9 mouse cellular contexts compared by ENCODE assay signal in the genomic region with DNA sequence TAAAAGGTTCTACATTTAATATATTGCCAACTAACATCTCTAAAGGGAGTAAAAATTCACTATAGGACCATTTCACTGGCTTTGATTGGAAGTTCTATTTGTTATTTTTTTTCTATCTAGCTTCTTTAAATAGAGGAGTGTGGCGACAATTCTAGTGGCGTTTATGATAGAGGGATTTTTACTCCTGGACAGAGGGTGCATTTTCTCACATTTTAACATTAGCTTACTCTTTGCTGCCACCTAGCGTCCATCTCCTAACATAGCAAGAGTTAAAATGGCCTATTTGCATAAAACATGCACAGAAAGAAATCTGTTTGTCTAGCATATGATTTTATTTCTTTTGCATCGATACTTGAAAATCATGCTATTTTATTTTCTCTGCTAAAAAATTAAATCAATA.
A peak's percentile ranks its signal among the peaks of the same experiment; 100 is the strongest.
DNase-seq lines count a peak whose midpoint lies in the region; ATAC-seq and TF ChIP-seq lines count a peak whose summit lies in the region.
"Had no signal": no experiment of that assay in that cellular context is flagged by ENCODE, and none has a peak within 500 bp of the region (broad histone marks: within the 10 kb centered on the region; RNA-seq: fewer than 3 reads in every experiment).

No protein-coding gene starts in this region.

- H3K4me1 ChIP-seq in liver, postnatal 0 days (ENCODE audit: insufficient read depth), result no peaks in the 10 kb centered on the region
- H3K4me1 ChIP-seq in liver, embryonic 12.5 days, result no peaks in the 10 kb centered on the region
- no peaks in the 10 kb centered on the region for H3K4me1 ChIP-seq in hindbrain, embryonic 14.5 days (replicated peaks; ENCODE audit: control insufficient read depth, insufficient read depth, low read length)
- no peaks in the 10 kb centered on the region for H3K4me1 ChIP-seq in midbrain, embryonic 14.5 days (ENCODE audit: control insufficient read depth, insufficient read depth, low read length)
- H3K4me1 ChIP-seq: megakaryocyte, embryonic 14.5 days had no signal

- no peak for TF ChIP-seq EP300 in liver, postnatal 0 days (IDR thresholded peaks at IDR 0.05; ENCODE audit: low read depth)

- ATAC-seq in liver, postnatal 0 days, result no peak
- no peak for ATAC-seq in liver, embryonic 12.5 days
- ATAC-seq in hindbrain, embryonic 14.5 days (ENCODE audit: low FRiP score), result no peak
- peak; percentile 41; the same call in 1 of the 2 replicates for ATAC-seq in midbrain, embryonic 14.5 days (ENCODE audit: low FRiP score, low TSS enrichment)
- ATAC-seq in erythroblast, adult 5-6 weeks (replicated peaks; ENCODE audit: low FRiP score, poor library complexity, severe bottlenecking), result no peak

- peak; percentile 81 for TF ChIP-seq CTCF in liver, postnatal 0 days (IDR thresholded peaks at IDR 0.05; ENCODE audit: low read depth)

- peak; percentile 34 for DNase-seq in adrenal gland, postnatal 14 days
- DNase-seq in adrenal gland, adult 8-10 months, result no peak
- peak; percentile 13 for DNase-seq in liver, postnatal 0 days
- peak; percentile 8 to 53 for DNase-seq in cerebellum, adult 18-20 months
- peak; percentile 90 for DNase-seq in hindbrain, embryonic 14.5 days (ENCODE audit: low spot score)
- DNase-seq in midbrain, embryonic 14.5 days, result peak; percentile 89

- no peak overlapping the region for H3K9ac ChIP-seq in liver, postnatal 0 days (replicated peaks)
- H3K9ac ChIP-seq in liver, embryonic 12.5 days, result no peak overlapping the region
- no peak overlapping the region for H3K9ac ChIP-seq in hindbrain, embryonic 14.5 days
- H3K9ac ChIP-seq in midbrain, embryonic 14.5 days (replicated peaks; ENCODE audit: low read length), result no peak overlapping the region

- no peaks in the 10 kb centered on the region for H3K36me3 ChIP-seq in liver, postnatal 0 days (replicated peaks; ENCODE audit: insufficient read depth, low read length)
- no peaks in the 10 kb centered on the region for H3K36me3 ChIP-seq in liver, embryonic 12.5 days
- H3K36me3 ChIP-seq in hindbrain, embryonic 14.5 days (replicated peaks; ENCODE audit: control insufficient read depth, insufficient read depth), result no peaks in the 10 kb centered on the region
- H3K36me3 ChIP-seq in midbrain, embryonic 14.5 days (ENCODE audit: control insufficient read depth, insufficient read depth, low read length), result no peaks in the 10 kb centered on the region

- WGBS in liver, postnatal 0 days (ENCODE audit: insufficient replicate concordance), result 5% methylated on average over 4 of the region's 4 CpGs
- WGBS in liver, embryonic 12.5 days (ENCODE audit: insufficient replicate concordance), result 7% methylated on average over 4 of the region's 4 CpGs
- 5% methylated on average over 4 of the region's 4 CpGs for WGBS in hindbrain, embryonic 14.5 days
- 4% methylated on average over 4 of the region's 4 CpGs for WGBS in midbrain, embryonic 14.5 days

- H3K27ac ChIP-seq in liver, postnatal 0 days (ENCODE audit: low read depth), result no peak overlapping the region
- H3K27ac ChIP-seq in liver, embryonic 12.5 days, result no peak overlapping the region
- no peak overlapping the region for H3K27ac ChIP-seq in hindbrain, embryonic 14.5 days
- no peak overlapping the region for H3K27ac ChIP-seq in midbrain, embryonic 14.5 days (replicated peaks; ENCODE audit: low read depth, low read length)

- no peaks in the 10 kb centered on the region for H3K27me3 ChIP-seq in liver, postnatal 0 days (ENCODE audit: insufficient read depth, low read length)
- H3K27me3 ChIP-seq in liver, embryonic 12.5 days (replicated peaks), result no peaks in the 10 kb centered on the region
- no peaks in the 10 kb centered on the region for H3K27me3 ChIP-seq in hindbrain, embryonic 14.5 days (ENCODE audit: control insufficient read depth, insufficient read depth, low read length)
- no peaks in the 10 kb centered on the region for H3K27me3 ChIP-seq in midbrain, embryonic 14.5 days (ENCODE audit: control insufficient read depth, insufficient read depth, low read length)
- H3K27me3 ChIP-seq: megakaryocyte, embryonic 14.5 days had no signal

- H3K9me3 ChIP-seq in liver, postnatal 0 days (ENCODE audit: low read length), result no peaks in the 10 kb centered on the region
- H3K9me3 ChIP-seq in liver, embryonic 12.5 days (replicated peaks), result no peaks in the 10 kb centered on the region
- H3K9me3 ChIP-seq in hindbrain, embryonic 14.5 days (ENCODE audit: control insufficient read depth, low read length), result no peaks in the 10 kb centered on the region
- no peaks in the 10 kb centered on the region for H3K9me3 ChIP-seq in midbrain, embryonic 14.5 days (ENCODE audit: control insufficient read depth, low read length)

- H3K4me3 ChIP-seq in liver, postnatal 0 days (ENCODE audit: low read depth, low read length), result no peak overlapping the region
- H3K4me3 ChIP-seq in liver, embryonic 12.5 days, result no peak overlapping the region
- H3K4me3 ChIP-seq in hindbrain, embryonic 14.5 days (replicated peaks; ENCODE audit: low read length), result no peak overlapping the region
- no peak overlapping the region for H3K4me3 ChIP-seq in midbrain, embryonic 14.5 days (replicated peaks; ENCODE audit: low read depth, low read length)
- H3K4me3 ChIP-seq: megakaryocyte, embryonic 14.5 days had no signal

- H3K4me2 ChIP-seq in liver, postnatal 0 days (ENCODE audit: low read depth, low read length), result no peak overlapping the region
- H3K4me2 ChIP-seq in liver, embryonic 12.5 days, result no peak overlapping the region
- no peak overlapping the region for H3K4me2 ChIP-seq in hindbrain, embryonic 14.5 days (replicated peaks)
- H3K4me2 ChIP-seq in midbrain, embryonic 14.5 days (ENCODE audit: low read length), result no peak overlapping the region
